Mouse (Mus musculus) megakaryocyte, embryonic 14.5 days (primary cell): ENCODE measurements around the gene Slc10a1.

Experiments
- FLI1 ChIP-seq: IDR thresholded peaks from 2 replicates; pipeline ENCODE4 v1.6.1; 2012; ENCODE audit warnings: low read length, inconsistent platforms, mixed read lengths
- GATA1 ChIP-seq: IDR thresholded peaks from 3 replicates; pipeline ENCODE4 v1.6.1; 2012; ENCODE audit warnings: mixed read lengths, low read length, inconsistent platforms, borderline replicate concordance

DNA sequence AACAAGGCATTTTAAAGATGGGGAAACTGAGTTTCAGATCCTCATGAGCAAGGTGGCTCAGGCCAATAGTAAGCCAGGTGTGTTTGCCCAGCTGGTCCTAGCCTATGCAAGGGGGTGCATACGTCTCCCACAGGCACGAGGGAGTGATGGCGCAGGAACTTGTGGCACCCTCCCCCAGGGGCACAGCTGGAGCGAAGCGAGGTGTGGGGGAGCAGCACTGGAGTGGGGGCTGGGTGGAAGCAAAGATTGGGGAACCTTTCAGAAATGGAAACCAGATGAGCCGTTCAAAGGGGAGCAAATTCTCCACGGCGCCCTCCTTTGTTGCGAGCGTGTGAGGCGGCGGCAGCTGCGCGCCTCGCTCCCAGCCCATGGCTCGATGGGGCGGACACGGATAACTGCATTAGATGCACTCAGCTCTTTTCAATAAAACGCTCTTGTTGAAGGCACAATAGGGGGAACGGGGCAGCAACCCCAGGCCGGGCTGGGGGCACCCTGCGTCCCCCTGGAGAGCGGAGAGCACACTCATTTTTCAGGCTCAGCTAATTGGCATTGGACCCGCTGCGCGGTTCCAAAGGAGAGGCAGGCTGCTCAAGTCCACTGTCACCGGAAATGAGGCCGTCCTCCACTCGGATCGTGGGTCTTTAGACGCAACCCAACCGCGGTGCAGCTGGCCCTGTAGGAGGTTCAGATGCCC lies 30.2 kb upstream of the Slc10a1 start:
- TF ChIP-seq GATA1 (no peak), FLI1 (no peak)
